Mouse (Mus musculus): ENCODE results near the gene Atp6ap1.

The Atp6ap1 gene

GRCm38 (mm10) chrX:74304867-74305700 lies 8.2 kb downstream of the Atp6ap1 start, which contains the start of gene Gdi1:
Gdi1 (plus strand) TSS chrX:74304998.
- peak; percentile 50 to 79 for DNase-seq

GRCm38 (mm10) chrX:74312540-74313464 lies 15.9 kb downstream of the Atp6ap1 start, which contains the start of gene Fam50a:
Fam50a (plus strand) TSS chrX:74313033.
- DNase-seq = peak; percentile 92 to 94

GRCm38 (mm10) chrX:74328725-74329161 lies 31.8 kb downstream of the Atp6ap1 start, which contains the start of gene Plxna3:
Plxna3 (plus strand) TSS chrX:74329066.
- DNase-seq = peak; percentile 67 to 78

GRCm38 (mm10) chrX:74329215-74329671 lies 32.3 kb downstream of the Atp6ap1 start:
- DNase-seq = no peak

GRCm38 (mm10) chrX:74330166-74330930 lies 33.5 kb downstream of the Atp6ap1 start:
- no peak for DNase-seq

- DNase-seq = no peak
Measured at GRCm38 (mm10) chrX:74352645-74353466, 56.0 kb downstream of the Atp6ap1 start.

GRCm38 (mm10) chrX:74353467-74353770 lies 56.5 kb downstream of the Atp6ap1 start, which contains the start of gene Lage3:
Lage3 (minus strand) TSS chrX:74353618.
- peak; percentile 84 to 90 for DNase-seq
